Mouse (Mus musculus) ES-E14 (cell line): ENCODE data around the gene Pygm. TPM values are rescaled to one million over a fixed set of nuclear protein-coding genes. Genes with fewer than 3 reads are reported as not detected.

ENCODE experiments used
- DNase-seq: peaks from one replicate; pipeline ENCODE4 v3.0.0-alpha.2; 2013; ENCODE audit warnings: low read depth, low spot score
- H3K27ac ChIP-seq: 2 replicates; pipeline ENCODE4 v1.5.1; 2012; ENCODE audit warnings: low read depth, mild to moderate bottlenecking, low read length, moderate library complexity, mixed read lengths; ENCODE audit not compliant: poor library complexity, insufficient read depth, severe bottlenecking
- H3K36me3 ChIP-seq: 2 replicates; pipeline ENCODE4 v1.6.1; 2012; ENCODE audit warnings: mild to moderate bottlenecking, low read length, moderate library complexity, mixed read lengths; ENCODE audit not compliant: control insufficient read depth, poor library complexity, insufficient read depth, severe bottlenecking
- H3K4me1 ChIP-seq, 2 experiments: fragments of 150-350 bp in 1 of 2; sonication (generic) in 1 of 2; 2 replicates each; pipeline ENCODE4 v1.6.1; 2012; ENCODE audit warnings: low read length in 2 of 2, mild to moderate bottlenecking in 1 of 2, mixed read lengths in 1 of 2; ENCODE audit not compliant: control insufficient read depth in 2 of 2, insufficient read depth in 2 of 2, poor library complexity in 1 of 2
- H3K4me3 ChIP-seq, 2 experiments: fragments of 150-350 bp in 1 of 2; sonication (generic) in 1 of 2; 2 replicates each; pipeline ENCODE4 v1.5.1; 2012; ENCODE audit warnings: low read length in 2 of 2, low read depth in 1 of 2, mild to moderate bottlenecking in 1 of 2, mixed read lengths in 1 of 2; ENCODE audit not compliant: insufficient read depth in 1 of 2, poor library complexity in 1 of 2, severe bottlenecking in 1 of 2
- H3K9ac ChIP-seq: 2 replicates; pipeline ENCODE4 v1.6.1; 2012; ENCODE audit warnings: low read depth, mild to moderate bottlenecking, low read length, mixed read lengths; ENCODE audit not compliant: poor library complexity, insufficient read depth, severe bottlenecking
- H3K9me3 ChIP-seq: fragments of 150-350 bp; sonication (generic); 2 replicates; pipeline ENCODE4 v1.6.1; 2012; ENCODE audit warnings: low read depth, mild to moderate bottlenecking, low read length; ENCODE audit not compliant: control insufficient read depth, insufficient read depth
- CHD2 ChIP-seq: IDR thresholded peaks from 2 replicates; pipeline ENCODE4 v1.6.1; 2014; ENCODE audit warnings: mild to moderate bottlenecking, low read depth, low read length, inconsistent platforms
- HCFC1 ChIP-seq: IDR thresholded peaks from 2 replicates; pipeline ENCODE4 v1.6.1; 2012; ENCODE audit warnings: low read length, inconsistent platforms, borderline replicate concordance; ENCODE audit not compliant: insufficient read depth
- MAFK ChIP-seq: IDR thresholded peaks from 2 replicates; pipeline ENCODE4 v1.6.1; 2014; ENCODE audit warnings: mild to moderate bottlenecking, low read depth, low read length, inconsistent platforms; ENCODE audit not compliant: insufficient read depth
- ZC3H11A ChIP-seq: IDR thresholded peaks from 2 replicates; pipeline ENCODE4 v1.6.1; 2012; ENCODE audit warnings: low read depth, mild to moderate bottlenecking, inconsistent platforms, low read length, borderline replicate concordance
- ZNF384 ChIP-seq: IDR thresholded peaks from 2 replicates; pipeline ENCODE4 v1.6.1; 2012; ENCODE audit warnings: low read depth, low read length, inconsistent platforms
- in situ Hi-C, 2 experiments: fragments of 600-800 bp; cut with MboI; formaldehyde crosslinking; loops; one replicate each; pipeline ENCODE4 v1.15.1; 2025; ENCODE audit warnings: low sequenced_read_pairs in 2 of 2, inconsistent platforms in 1 of 2; ENCODE audit not compliant: unreplicated experiment in 2 of 2
- total RNA-seq: library from RNA; depleted of rRNA; stranded (reverse); fragments of 300-350 nt; gene quantifications from 2 replicates; pipeline ENCODE4 v1.2.3, GENCODE M21; 2012

The Pygm gene
- total RNA-seq, 1 experiment, result 4.6 TPM

DNA sequence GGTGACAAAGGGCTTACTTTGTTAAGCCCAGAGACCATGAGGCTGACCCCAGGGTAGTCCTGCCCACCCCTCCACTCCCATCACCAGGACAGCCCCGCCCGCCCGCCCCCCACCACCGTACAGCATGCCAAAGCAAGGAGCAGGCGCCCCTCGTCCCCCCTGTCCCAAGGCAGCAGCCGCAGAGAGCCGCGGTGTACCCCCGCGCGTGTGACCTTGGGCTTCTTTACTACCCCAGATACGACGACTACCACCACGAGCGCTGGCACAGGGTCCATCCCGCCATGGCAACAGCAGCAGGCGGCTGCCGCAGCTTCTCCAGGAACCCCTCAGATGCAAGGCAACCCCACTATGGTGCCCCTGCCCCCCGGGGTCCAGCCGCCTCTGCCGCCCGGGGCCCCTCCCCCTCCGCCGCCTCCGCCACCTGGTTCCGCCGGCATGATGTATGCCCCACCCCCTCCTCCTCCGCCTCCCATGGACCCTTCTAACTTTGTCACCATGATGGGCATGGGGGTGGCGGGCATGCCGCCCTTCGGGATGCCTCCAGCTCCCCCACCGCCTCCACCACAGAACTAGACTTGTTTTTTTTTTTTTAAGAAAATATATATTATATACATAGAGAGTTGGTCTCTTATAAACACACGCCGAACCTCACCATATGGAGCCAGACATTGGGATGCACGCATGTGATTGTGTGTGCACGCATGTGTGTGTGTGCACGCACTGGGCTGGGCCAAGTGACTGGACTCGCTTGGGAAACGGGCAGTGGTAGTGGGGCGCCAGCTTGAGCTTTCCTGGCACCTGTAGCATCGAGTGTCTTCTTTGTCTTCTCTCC is 8.6 kb upstream of the Pygm start:
- Histone ChIP-seq H3K4me1 (peaks cover 0 to 18% of the 10 kb centered on the region in 2 experiments; a peak in 2 of 4 replicates), H3K36me3 (peaks cover 69% of the 10 kb centered on the region), H3K27ac (no peak overlapping the region), H3K9ac (0 out of 2 replicates have a peak overlapping the region, but pooled peaks have one; percentile 19), H3K4me3 (peak overlapping the region; percentile 3 to 45; a peak in 3 of 4 replicates), H3K9me3 (no peaks in the 10 kb centered on the region)
- TF ChIP-seq MAFK, result no peak
- no peak for TF ChIP-seq ZC3H11A
- no peak for TF ChIP-seq HCFC1
- no peak for TF ChIP-seq CHD2
- no peak for TF ChIP-seq ZNF384
- no peak for DNase-seq
- in situ Hi-C loops, result no loop called here

DNA sequence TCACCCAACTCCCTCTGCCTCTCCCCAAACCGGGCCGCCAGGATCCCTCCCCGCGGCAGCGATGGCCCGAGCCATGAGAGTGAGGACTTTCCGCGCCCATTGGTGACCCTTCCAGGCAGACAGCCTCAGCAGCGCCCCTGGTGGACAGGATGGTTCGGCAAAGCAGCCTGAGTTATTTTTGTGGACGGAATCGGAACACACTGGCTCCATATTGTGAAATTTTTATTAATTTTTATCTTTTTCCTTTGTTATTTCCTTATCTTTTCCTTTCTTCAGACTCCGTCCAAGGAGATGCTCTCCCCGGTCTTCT is 8.0 kb upstream of the Pygm start:
- H3K4me1 ChIP-seq, result peaks cover 0 to 18% of the 10 kb centered on the region in 2 experiments; a peak in 2 of 4 replicates
- H3K36me3 ChIP-seq, result peaks cover 64% of the 10 kb centered on the region
- in situ Hi-C loops, result no loop called here
- no peaks in the 10 kb centered on the region for H3K9me3 ChIP-seq
- H3K4me3 ChIP-seq, result peak overlapping the region; percentile 3 to 45; a peak in 3 of 4 replicates
- TF ChIP-seq HCFC1 (no peak; the same call in 1 of the 2 replicates), ZNF384 (no peak), MAFK (no peak), ZC3H11A (no peak), CHD2 (no peak)
- no peak overlapping the region for H3K27ac ChIP-seq
- DNase-seq, result no peak
- H3K9ac ChIP-seq, result no peak overlapping the region

DNA sequence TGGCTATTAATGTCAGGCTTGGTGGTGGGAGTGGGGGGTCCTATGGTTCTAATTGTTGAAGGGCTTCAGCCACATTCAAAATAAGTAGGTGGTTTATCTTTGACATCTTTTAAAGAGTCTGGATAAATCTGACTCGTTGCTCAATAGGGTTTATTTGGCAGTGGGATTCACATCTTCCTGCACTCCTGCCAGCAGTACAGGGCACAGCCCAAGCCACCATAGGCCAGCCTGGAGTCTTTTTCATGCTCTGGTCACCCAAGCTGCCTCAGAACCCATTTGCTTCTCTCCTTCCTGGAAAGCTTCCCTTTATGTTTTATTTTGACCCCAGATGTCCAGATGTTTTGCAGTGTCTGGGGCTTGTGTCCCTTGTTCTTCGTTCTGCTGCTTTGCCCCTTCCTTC is 7.6 kb upstream of the Pygm start:
- Histone ChIP-seq H3K36me3 (peaks cover 59% of the 10 kb centered on the region), H3K4me1 (peaks cover 0 to 18% of the 10 kb centered on the region in 2 experiments; a peak in 2 of 4 replicates), H3K9ac (no peak overlapping the region), H3K4me3 (no peak overlapping the region), H3K9me3 (no peaks in the 10 kb centered on the region), H3K27ac (no peak overlapping the region)
- no peak for DNase-seq
- in situ Hi-C loops, result no loop called here
- TF ChIP-seq ZNF384 (no peak), HCFC1 (no peak), MAFK (no peak), CHD2 (no peak), ZC3H11A (no peak)

DNA sequence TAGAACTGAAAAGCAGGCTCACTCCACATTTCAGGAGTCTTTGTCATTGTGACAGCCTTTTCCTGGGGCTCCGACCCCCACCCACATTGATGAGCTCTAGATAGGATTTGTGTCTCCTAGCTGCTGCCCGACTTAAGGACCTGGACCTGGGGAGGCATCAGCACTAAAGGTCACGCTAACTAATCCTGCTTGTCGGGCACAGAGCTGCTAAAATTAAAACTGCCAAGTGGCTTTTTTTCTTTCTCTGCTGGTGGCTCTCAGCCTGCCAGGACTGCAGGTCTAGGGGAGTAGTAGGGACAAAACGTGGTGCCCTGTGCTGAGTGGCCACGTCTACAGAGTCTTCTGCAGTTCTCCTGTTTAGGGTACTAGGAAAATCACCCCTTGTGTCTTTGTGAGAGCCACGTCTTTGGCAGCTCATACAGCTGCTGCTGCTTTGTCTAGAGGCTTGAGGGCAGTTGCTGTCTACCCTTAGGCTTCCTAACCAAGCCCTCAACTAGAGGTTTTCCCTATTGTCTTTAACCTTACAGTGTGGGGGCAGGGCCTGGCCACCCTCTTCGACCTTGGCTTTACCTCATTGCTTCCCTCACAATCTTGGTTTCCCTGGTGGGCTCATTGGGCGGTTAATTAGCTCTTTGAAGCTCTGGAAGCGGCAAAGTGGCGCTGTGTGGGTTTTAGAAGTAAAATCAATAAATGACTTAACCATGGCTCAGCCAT is 6.7 kb upstream of the Pygm start:
- DNase-seq, result no peak
- Histone ChIP-seq H3K9me3 (no peaks in the 10 kb centered on the region), H3K27ac (no peak overlapping the region), H3K4me3 (no peak overlapping the region), H3K9ac (no peak overlapping the region), H3K36me3 (peaks cover 51% of the 10 kb centered on the region), H3K4me1 (peaks cover 0 to 18% of the 10 kb centered on the region in 2 experiments; a peak in 2 of 4 replicates)
- in situ Hi-C loops, result no loop called here
- TF ChIP-seq ZC3H11A (no peak), MAFK (no peak), ZNF384 (no peak), CHD2 (no peak), HCFC1 (no peak)
